Comparison of ENCODE assay signal across 24 mouse cellular contexts in genomic region chr6:121836361-121836760, GRCm38 (mm10). TPM values are rescaled to one million over a fixed set of nuclear protein-coding genes. Genes with fewer than 3 reads are reported as not detected.
"Had no signal": no experiment of that assay in that cellular context is flagged by ENCODE, and none has a peak within 500 bp of the region (broad histone marks: within the 10 kb centered on the region; RNA-seq: fewer than 3 reads in every experiment).

No protein-coding gene starts in this region.

- H3K9ac ChIP-seq: neural tube, embryonic 13.5 days; neural tube, embryonic 15.5 days; stomach, embryonic 15.5 days had no signal

- DNase-seq: retina, postnatal 1 day; right cerebral cortex, adult 18-20 months; right cerebral cortex, postnatal 14 days; right cerebral cortex, postnatal 25 days; right cerebral cortex, postnatal 4 days; spleen, adult 18-20 months; thymus, adult 18-20 months; thymus, adult 2 months; thymus, postnatal 14 days; thymus, postnatal 25 days; thymus, postnatal 36 days; thymus, postnatal 4 days had no signal

- H3K27ac ChIP-seq: neural tube, embryonic 13.5 days; neural tube, embryonic 15.5 days; stomach, embryonic 15.5 days; stomach, postnatal 0 days had no signal

- H3K36me3 ChIP-seq: neural tube, embryonic 13.5 days; neural tube, embryonic 15.5 days; stomach, embryonic 15.5 days had no signal

- H3K27me3 ChIP-seq: neural tube, embryonic 13.5 days; neural tube, embryonic 15.5 days; stomach, embryonic 15.5 days had no signal

- H3K9me3 ChIP-seq: neural tube, embryonic 13.5 days; stomach, embryonic 15.5 days had no signal

- H3K4me2 ChIP-seq: neural tube, embryonic 13.5 days; neural tube, embryonic 15.5 days; stomach, embryonic 15.5 days had no signal

- H3K4me3 ChIP-seq: neural tube, embryonic 13.5 days; neural tube, embryonic 15.5 days; stomach, embryonic 15.5 days had no signal

- H3K4me1 ChIP-seq: neural tube, embryonic 13.5 days; neural tube, embryonic 15.5 days; stomach, embryonic 15.5 days had no signal

RNA-seq across cellular contexts. Expression of gene Mug1, which starts 2.0 kb away (rescaled TPM):
- total RNA-seq: neutrophil, adult 5-6 weeks had no signal
- polyA plus RNA-seq: neural tube, embryonic 13.5 days; neural tube, embryonic 14.5 days; small intestine, adult 2 months; stomach, embryonic 14.5 days; stomach, embryonic 15.5 days; stomach, embryonic 16.5 days; stomach, postnatal 0 days; testis, adult 2 months; thymus, adult 2 months; thymus, postnatal 0 days; urinary bladder, adult 2 months had no signal
